Mouse (Mus musculus) heart, adult 2 months (tissue): ENCODE measurements at regions not wholly inside any gene's neighbourhood (a gene's known extent, or its start where the extent isn't known, plus 50 kb on each side); places are given as distances from the start of the nearest gene placed in this dataset.

ENCODE experiments used
- DNase-seq, 2 experiments: peaks; one replicate each; pipeline ENCODE4 v3.0.0; 2021
- H3K27ac ChIP-seq: fragments of 200-600 bp; 2 replicates; pipeline ENCODE4 v1.8.1; 2022
- H3K27me3 ChIP-seq: fragments of 200-500 bp; 2 replicates; pipeline ENCODE4 v1.6.1; 2012; ENCODE audit warnings: mild to moderate bottlenecking, low read length, inconsistent platforms, mixed read lengths; ENCODE audit not compliant: control insufficient read depth, insufficient read depth
- H3K36me3 ChIP-seq: fragments of 200-500 bp; 2 replicates; pipeline ENCODE4 v1.6.1; 2012; ENCODE audit warnings: low read length, inconsistent platforms; ENCODE audit not compliant: control insufficient read depth, insufficient read depth
- H3K4me1 ChIP-seq: fragments of 200-500 bp; 2 replicates; pipeline ENCODE4 v1.6.1; 2011; ENCODE audit warnings: low read length; ENCODE audit not compliant: control insufficient read depth, insufficient read depth
- H3K4me3 ChIP-seq: fragments of 200-600 bp; 2 replicates; pipeline ENCODE4 v1.8.1; 2022
- H3K79me2 ChIP-seq: fragments of 200-500 bp; replicated peaks from 2 replicates; pipeline ENCODE4 v1.6.1; 2012; ENCODE audit warnings: mild to moderate bottlenecking, inconsistent platforms, low read length, moderate library complexity, mixed read lengths; ENCODE audit not compliant: control insufficient read depth, insufficient read depth
- H3K9ac ChIP-seq: fragments of 200-500 bp; 2 replicates; pipeline ENCODE4 v1.6.1; 2012; ENCODE audit warnings: low read depth, mild to moderate bottlenecking, control low read depth, inconsistent platforms, low read length, mixed read lengths
- CTCF ChIP-seq: fragments of 200-600 bp; IDR thresholded peaks from 2 replicates; pipeline ENCODE4 v1.8.1; 2022; ENCODE audit warnings: antibody characterized with exemption, mild to moderate bottlenecking, moderate library complexity
- EP300 ChIP-seq: fragments of 200-500 bp; IDR thresholded peaks from 2 replicates; pipeline ENCODE4 v1.6.1; 2011; ENCODE audit warnings: low read depth, low read length, control low read depth; ENCODE audit not compliant: insufficient read depth
- POLR2A ChIP-seq: fragments of 200-500 bp; IDR thresholded peaks from 2 replicates; pipeline ENCODE4 v1.6.1; 2011; ENCODE audit warnings: mild to moderate bottlenecking, low read depth, low read length, control low read depth; ENCODE audit not compliant: insufficient read depth
- WGBS: fragments of 180-500 bp; shearing (Covaris S2); methylation state at CpG from one replicate; pipeline ENCODE4 v1.1.7; 2018; 5-methylcytosine and 5-hydroxymethylcytosine counted together
- intact Hi-C: fragments of 180-260 bp; cut with DNase I; formaldehyde crosslinking; loops from one replicate; pipeline ENCODE4 v1.15.1; 2025

- no peak for TF ChIP-seq CTCF
- TF ChIP-seq POLR2A: no peak
- no peak for TF ChIP-seq EP300
- Histone ChIP-seq H3K4me1 (no peaks in the 10 kb centered on the region), H3K9ac (no peak overlapping the region), H3K4me3 (no peak overlapping the region), H3K27ac (no peak overlapping the region), H3K79me2 (no peaks in the 10 kb centered on the region), H3K36me3 (no peaks in the 10 kb centered on the region), H3K27me3 (no peaks in the 10 kb centered on the region)
- intact Hi-C loops: no loop called here
- WGBS: 81% methylated on average over 6 of the region's 6 CpGs
- DNase-seq: no peak
Observed at GRCm38 (mm10) chr12:27838384-27838783, 496.0 kb upstream of the Sox11 start.

GRCm38 (mm10) chr12:27826208-27826607 lies 483.8 kb upstream of the Sox11 start:
- no peak for TF ChIP-seq EP300
- no peak for TF ChIP-seq CTCF
- TF ChIP-seq POLR2A: no peak
- H3K4me3 ChIP-seq: no peak overlapping the region
- H3K27ac ChIP-seq: no peak overlapping the region
- intact Hi-C loops: no loop called here
- no peak overlapping the region for H3K9ac ChIP-seq
- DNase-seq: no peak
- H3K27me3 ChIP-seq: no peaks in the 10 kb centered on the region
- 89% methylated on average over 5 of the region's 5 CpGs for WGBS
- H3K79me2 ChIP-seq: no peaks in the 10 kb centered on the region
- peaks cover 1% of the 10 kb centered on the region; the same call in 1 of the 2 replicates for H3K4me1 ChIP-seq
- no peaks in the 10 kb centered on the region for H3K36me3 ChIP-seq

- 23% methylated on average over 6 of the region's 6 CpGs for WGBS
- H3K4me1 ChIP-seq: peaks cover 1% of the 10 kb centered on the region; the same call in 1 of the 2 replicates
- H3K27me3 ChIP-seq: no peaks in the 10 kb centered on the region
- intact Hi-C loops: no loop called here
- TF ChIP-seq CTCF: no peak
- TF ChIP-seq POLR2A: no peak
- TF ChIP-seq EP300: no peak
- H3K9ac ChIP-seq: no peak overlapping the region
- no peak for DNase-seq
- H3K4me3 ChIP-seq: no peak overlapping the region
- H3K79me2 ChIP-seq: no peaks in the 10 kb centered on the region
- no peak overlapping the region for H3K27ac ChIP-seq
- H3K36me3 ChIP-seq: no peaks in the 10 kb centered on the region
Observed at GRCm38 (mm10) chr12:27823392-27823791, 481.0 kb upstream of the Sox11 start.

- TF ChIP-seq CTCF: no peak
- no peaks in the 10 kb centered on the region; the same call in 1 of the 2 replicates for H3K4me1 ChIP-seq
- no peak for DNase-seq
- H3K27ac ChIP-seq: no peak overlapping the region
- 27% methylated on average over 4 of the region's 4 CpGs for WGBS
- intact Hi-C loops: no loop called here
- no peak overlapping the region for H3K4me3 ChIP-seq
- H3K27me3 ChIP-seq: no peaks in the 10 kb centered on the region
- H3K9ac ChIP-seq: no peak overlapping the region
- H3K36me3 ChIP-seq: peaks cover 4% of the 10 kb centered on the region; the same call in 1 of the 2 replicates
- H3K79me2 ChIP-seq: no peaks in the 10 kb centered on the region
Observed at GRCm38 (mm10) chr12:27796642-27797041, 454.3 kb upstream of the Sox11 start.

GRCm38 (mm10) chr12:27786716-27787291 lies 444.4 kb upstream of the Sox11 start:
- Histone ChIP-seq H3K36me3 (no peaks in the 10 kb centered on the region), H3K4me1 (no peaks in the 10 kb centered on the region), H3K79me2 (no peaks in the 10 kb centered on the region), H3K27ac (no peak overlapping the region), H3K27me3 (no peaks in the 10 kb centered on the region), H3K4me3 (no peak overlapping the region), H3K9ac (no peak overlapping the region)
- intact Hi-C loops: no loop called here
- DNase-seq: no peak
- 22% methylated on average over 3 of the region's 3 CpGs for WGBS
- TF ChIP-seq POLR2A: no peak

GRCm38 (mm10) chr12:27780801-27781200 lies 438.4 kb upstream of the Sox11 start:
- H3K79me2 ChIP-seq: no peaks in the 10 kb centered on the region
- WGBS: 71% methylated on average over 1 of the region's 1 CpGs
- TF ChIP-seq EP300: no peak
- H3K27ac ChIP-seq: no peak overlapping the region
- H3K36me3 ChIP-seq: no peaks in the 10 kb centered on the region
- no peak overlapping the region for H3K9ac ChIP-seq
- intact Hi-C loops: no loop called here
- DNase-seq: no peak
- no peak overlapping the region for H3K4me3 ChIP-seq
- no peaks in the 10 kb centered on the region for H3K4me1 ChIP-seq
- H3K27me3 ChIP-seq: no peaks in the 10 kb centered on the region
